Mouse (Mus musculus) forebrain, embryonic 12.5 days (tissue): ENCODE results near the gene Gpr132. TPM values are rescaled to one million over a fixed set of nuclear protein-coding genes. Genes with fewer than 3 reads are reported as not detected.

ENCODE experiments used
- ATAC-seq: fragments of 200-750 bp; cut with Nextera tagmentation; 2 replicates; pipeline ENCODE4 v1.8.0; 2017; ENCODE audit warnings: moderate TSS enrichment; ENCODE audit not compliant: low FRiP score
- H3K27ac ChIP-seq: fragments of 300-500 bp; sonication (generic); 2 replicates; pipeline ENCODE4 v1.5.1; 2016; ENCODE audit warnings: mild to moderate bottlenecking
- H3K27me3 ChIP-seq: fragments of 300-500 bp; sonication (generic); 2 replicates; pipeline ENCODE4 v1.6.1; 2016; ENCODE audit warnings: mild to moderate bottlenecking
- H3K36me3 ChIP-seq: fragments of 300-500 bp; sonication (generic); replicated peaks from 2 replicates; pipeline ENCODE4 v1.6.1; 2016; ENCODE audit warnings: mild to moderate bottlenecking
- H3K4me1 ChIP-seq: fragments of 300-500 bp; sonication (generic); 2 replicates; pipeline ENCODE4 v1.6.1; 2016
- H3K4me2 ChIP-seq: fragments of 300-500 bp; sonication (generic); 2 replicates; pipeline ENCODE4 v1.6.1; 2016; ENCODE audit warnings: mild to moderate bottlenecking, moderate library complexity
- H3K4me3 ChIP-seq: fragments of 300-500 bp; sonication (generic); replicated peaks from 2 replicates; pipeline ENCODE4 v1.5.1; 2016; ENCODE audit warnings: mild to moderate bottlenecking
- H3K9ac ChIP-seq: fragments of 300-500 bp; sonication (generic); 2 replicates; pipeline ENCODE4 v1.6.1; 2016; ENCODE audit warnings: mild to moderate bottlenecking
- H3K9me3 ChIP-seq: fragments of 300-500 bp; sonication (generic); 2 replicates; pipeline ENCODE4 v1.6.1; 2016
- WGBS: fragments of 180-500 bp; shearing (Covaris S2); methylation state at CpG from one replicate; pipeline ENCODE4 v1.1.7; 2016; 5-methylcytosine and 5-hydroxymethylcytosine counted together
- polyA plus RNA-seq: library from polyadenylated mRNA; unstranded; fragments of >200 nt; fragmentation: Nextera tagmentation; extraction: Ambion mirVana; gene quantifications from 2 replicates; pipeline ENCODE4 v1.2.1, GENCODE M21; 2016

Gene Gpr132
- not detected in 2 replicates for polyA plus RNA-seq

DNA sequence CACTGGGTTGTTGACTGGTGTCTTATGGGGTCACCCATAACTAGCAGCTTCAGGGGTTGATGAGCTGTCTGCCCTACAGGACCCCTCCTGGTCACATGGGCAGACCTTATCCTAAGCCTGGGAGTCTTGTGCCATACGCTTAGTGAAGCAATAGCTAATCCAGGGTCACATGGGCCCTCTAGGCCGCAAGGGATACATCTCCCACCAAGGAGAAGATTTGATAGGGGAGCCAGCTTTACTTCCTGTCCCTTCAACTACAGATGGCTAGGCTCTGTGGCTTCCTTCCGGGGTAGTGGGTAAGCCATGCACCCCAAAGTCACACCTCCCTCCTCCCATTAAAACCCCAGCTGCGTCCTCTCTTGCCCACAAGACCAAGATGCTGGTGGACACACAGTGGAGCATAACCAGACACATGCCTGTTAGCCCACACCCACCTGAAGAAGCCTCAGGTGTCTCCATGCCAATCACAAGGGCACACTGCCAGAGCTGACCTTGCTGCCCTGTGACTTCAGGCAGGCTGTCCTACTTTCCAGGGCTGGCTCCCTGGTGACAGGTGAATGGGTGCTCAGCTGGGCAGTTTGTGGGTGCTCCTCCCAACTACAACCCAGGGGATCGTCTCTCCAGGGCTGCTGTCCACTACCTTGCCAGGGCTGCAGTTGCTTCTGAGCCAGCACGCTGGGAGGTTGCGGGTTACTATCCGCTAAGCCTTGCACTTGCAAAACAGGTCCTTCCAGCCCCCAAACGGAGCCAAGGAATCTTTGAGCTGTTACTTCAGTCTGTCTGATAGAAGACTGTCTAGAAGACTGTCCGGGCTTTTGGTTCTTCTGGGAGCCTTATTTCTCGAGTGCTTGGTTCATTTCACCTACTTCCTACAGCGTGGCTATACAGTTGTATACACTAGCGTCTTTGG, at the start of gene Gpr132:
TSS of gene Gpr132 (minus strand) at position 51 of the 910 bp plus-strand sequence.
- H3K27ac ChIP-seq = no peak within 1 kb of the TSS
- no peak for ATAC-seq
- H3K9ac ChIP-seq = no peak within 1 kb of the TSS
- no peaks in the 10 kb centered on the region for H3K36me3 ChIP-seq
- H3K4me2 ChIP-seq = no peak within 1 kb of the TSS
- peaks cover 39% of the 10 kb centered on the region for H3K27me3 ChIP-seq
- H3K4me3 ChIP-seq = no peak within 1 kb of the TSS
- no peaks in the 10 kb centered on the region for H3K9me3 ChIP-seq
- 0 out of 2 replicates have a peak, but pooled peaks cover 2% of the 10 kb centered on the region for H3K4me1 ChIP-seq
- 63% methylated on average over 13 of the region's 13 CpGs for WGBS

- Histone ChIP-seq H3K27ac (no peak overlapping the region), H3K27me3 (no peaks in the 10 kb centered on the region; the same call in 1 of the 2 replicates), H3K9me3 (no peaks in the 10 kb centered on the region), H3K4me2 (no peak overlapping the region), H3K4me3 (no peak overlapping the region), H3K4me1 (peaks cover 9% of the 10 kb centered on the region), H3K36me3 (no peaks in the 10 kb centered on the region; the same call in none of the 2 replicates), H3K9ac (no peak overlapping the region)
- 86% methylated on average over 11 of the region's 11 CpGs for WGBS
- no peak for ATAC-seq
Measured at GRCm38 (mm10) chr12:112917486-112917885, 49.5 kb upstream of the Gpr132 start.

GRCm38 (mm10) chr12:112916698-112917400, 48.8 kb upstream of the Gpr132 start:
- H3K9me3 ChIP-seq = no peaks in the 10 kb centered on the region
- H3K27me3 ChIP-seq = no peaks in the 10 kb centered on the region; the same call in 1 of the 2 replicates
- no peaks in the 10 kb centered on the region; the same call in none of the 2 replicates for H3K36me3 ChIP-seq
- no peak for ATAC-seq
- H3K4me2 ChIP-seq = no peak overlapping the region
- no peak overlapping the region for H3K9ac ChIP-seq
- H3K4me3 ChIP-seq = no peak overlapping the region
- H3K27ac ChIP-seq = no peak overlapping the region
- peaks cover 3% of the 10 kb centered on the region for H3K4me1 ChIP-seq
- 89% methylated on average over 16 of the region's 16 CpGs for WGBS

GRCm38 (mm10) chr12:112915587-112915986, 47.6 kb upstream of the Gpr132 start:
- H3K27me3 ChIP-seq = no peaks in the 10 kb centered on the region; the same call in 1 of the 2 replicates
- H3K4me2 ChIP-seq = no peak overlapping the region
- H3K4me3 ChIP-seq = no peak overlapping the region
- 0 out of 2 replicates have a peak, but pooled peaks have one; percentile 24 for ATAC-seq
- no peak overlapping the region for H3K9ac ChIP-seq
- H3K4me1 ChIP-seq = no peaks in the 10 kb centered on the region
- peaks cover 1% of the 10 kb centered on the region for H3K36me3 ChIP-seq
- WGBS = 71% methylated on average over 13 of the region's 13 CpGs
- H3K27ac ChIP-seq = no peak overlapping the region
- no peaks in the 10 kb centered on the region for H3K9me3 ChIP-seq

- Histone ChIP-seq H3K36me3 (peaks cover 7% of the 10 kb centered on the region), H3K9me3 (no peaks in the 10 kb centered on the region), H3K4me1 (no peaks in the 10 kb centered on the region), H3K4me2 (no peak overlapping the region), H3K9ac (no peak overlapping the region), H3K27me3 (no peaks in the 10 kb centered on the region; the same call in 1 of the 2 replicates), H3K4me3 (no peak overlapping the region), H3K27ac (no peak overlapping the region)
- 77% methylated on average over 11 of the region's 11 CpGs for WGBS
- ATAC-seq = no peak
Measured at GRCm38 (mm10) chr12:112914527-112914926, 46.5 kb upstream of the Gpr132 start.

DNA sequence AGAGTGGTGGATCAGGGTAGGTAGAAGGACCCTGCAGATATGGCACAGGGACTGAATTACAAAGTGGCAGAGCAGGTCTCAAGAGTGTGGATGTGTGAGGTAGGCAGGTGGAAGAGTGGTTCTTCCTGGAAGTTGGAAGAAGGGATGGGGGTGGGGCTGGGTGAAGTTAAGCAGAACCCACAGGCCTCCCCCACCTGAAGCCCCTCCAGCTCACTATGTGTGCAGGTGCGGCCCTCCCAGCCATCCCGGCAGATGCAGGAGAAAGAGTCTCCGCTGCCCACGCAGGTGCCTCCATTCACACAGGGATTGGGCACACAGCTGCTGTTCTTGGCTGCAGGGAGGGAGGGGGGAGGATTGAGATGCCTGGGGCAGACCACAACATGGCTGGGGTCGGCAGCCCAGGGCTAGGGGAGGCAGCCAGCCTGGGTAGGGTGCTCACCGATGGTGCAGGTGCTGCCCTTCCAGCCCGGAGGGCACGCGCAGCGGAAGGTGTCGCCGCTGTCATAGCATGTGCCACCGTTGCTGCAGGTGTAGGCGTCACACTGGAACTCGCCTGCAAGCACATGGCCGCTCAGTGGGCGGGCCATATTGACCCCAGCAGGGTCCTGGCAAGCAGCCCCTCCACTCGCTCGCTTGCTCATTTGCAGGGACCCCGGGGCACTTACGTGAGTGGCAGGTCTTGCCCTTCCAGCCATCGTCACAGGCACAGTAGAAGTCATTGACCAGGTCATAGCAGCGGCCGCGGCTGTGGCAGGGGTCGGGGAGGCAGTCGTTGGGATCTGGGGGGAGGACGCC, 45.1 kb upstream of the Gpr132 start:
- Histone ChIP-seq H3K4me3 (no peak overlapping the region), H3K4me2 (no peak overlapping the region), H3K27me3 (no peaks in the 10 kb centered on the region; the same call in 1 of the 2 replicates), H3K36me3 (peaks cover 20% of the 10 kb centered on the region), H3K27ac (no peak overlapping the region), H3K9ac (no peak overlapping the region), H3K9me3 (no peaks in the 10 kb centered on the region), H3K4me1 (no peaks in the 10 kb centered on the region)
- WGBS = 92% methylated on average over 28 of the region's 28 CpGs
- ATAC-seq = no peak

GRCm38 (mm10) chr12:112911701-112912100, 43.7 kb upstream of the Gpr132 start:
- Histone ChIP-seq H3K4me1 (no peaks in the 10 kb centered on the region), H3K9me3 (no peaks in the 10 kb centered on the region), H3K27ac (no peak overlapping the region), H3K4me3 (no peak overlapping the region), H3K36me3 (peaks cover 21% of the 10 kb centered on the region), H3K4me2 (no peak overlapping the region), H3K9ac (no peak overlapping the region), H3K27me3 (no peaks in the 10 kb centered on the region; the same call in 1 of the 2 replicates)
- 94% methylated on average over 17 of the region's 17 CpGs for WGBS
- ATAC-seq = no peak

DNA sequence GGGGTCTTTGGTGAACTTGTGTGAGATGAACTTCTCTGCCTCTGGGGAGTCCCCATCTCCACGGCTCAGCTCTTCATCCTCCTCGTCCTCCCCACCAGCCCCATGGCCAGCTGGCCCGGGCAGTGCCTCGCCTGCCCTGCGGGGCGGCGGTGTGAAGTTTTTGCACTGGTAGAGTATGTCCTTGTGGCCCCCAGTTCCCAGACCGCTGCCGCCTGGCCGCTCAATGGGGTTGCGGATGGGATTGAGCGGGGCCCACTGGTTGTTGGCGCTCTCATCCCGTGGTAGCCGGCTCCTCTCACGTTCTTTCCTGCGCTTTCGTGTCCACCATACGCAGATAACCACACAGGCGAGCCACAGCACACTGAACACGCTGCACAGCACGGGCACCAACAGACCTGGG, 41.0 kb upstream of the Gpr132 start:
- no peak for ATAC-seq
- H3K9ac ChIP-seq = no peak overlapping the region
- H3K4me3 ChIP-seq = no peak overlapping the region
- no peaks in the 10 kb centered on the region for H3K27me3 ChIP-seq
- H3K4me1 ChIP-seq = no peaks in the 10 kb centered on the region
- H3K4me2 ChIP-seq = no peak overlapping the region
- H3K27ac ChIP-seq = no peak overlapping the region
- peaks cover 21% of the 10 kb centered on the region for H3K36me3 ChIP-seq
- 96% methylated on average over 22 of the region's 22 CpGs for WGBS
- no peaks in the 10 kb centered on the region for H3K9me3 ChIP-seq

- Histone ChIP-seq H3K4me1 (no peaks in the 10 kb centered on the region), H3K4me3 (no peak overlapping the region), H3K4me2 (no peak overlapping the region), H3K9me3 (no peaks in the 10 kb centered on the region), H3K36me3 (peaks cover 16% of the 10 kb centered on the region), H3K27ac (no peak overlapping the region), H3K27me3 (no peaks in the 10 kb centered on the region), H3K9ac (no peak overlapping the region)
- ATAC-seq = no peak
- 86% methylated on average over 5 of the region's 5 CpGs for WGBS
Measured at GRCm38 (mm10) chr12:112905001-112905400, 37.0 kb upstream of the Gpr132 start.

- no peaks in the 10 kb centered on the region for H3K9me3 ChIP-seq
- H3K4me1 ChIP-seq = no peaks in the 10 kb centered on the region
- ATAC-seq = no peak
- H3K9ac ChIP-seq = no peak overlapping the region
- H3K4me2 ChIP-seq = no peak overlapping the region
- 77% methylated on average over 8 of the region's 8 CpGs for WGBS
- H3K27ac ChIP-seq = no peak overlapping the region
- peaks cover 10% of the 10 kb centered on the region for H3K36me3 ChIP-seq
- H3K4me3 ChIP-seq = no peak overlapping the region
- H3K27me3 ChIP-seq = no peaks in the 10 kb centered on the region
Measured at GRCm38 (mm10) chr12:112903941-112904340, 35.9 kb upstream of the Gpr132 start.

GRCm38 (mm10) chr12:112900641-112901040, 32.6 kb upstream of the Gpr132 start:
- WGBS = 87% methylated on average over 9 of the region's 9 CpGs
- Histone ChIP-seq H3K9me3 (no peaks in the 10 kb centered on the region), H3K4me3 (no peak overlapping the region), H3K36me3 (no peaks in the 10 kb centered on the region), H3K27ac (no peak overlapping the region), H3K4me1 (peaks cover 7% of the 10 kb centered on the region), H3K27me3 (no peaks in the 10 kb centered on the region), H3K9ac (no peak overlapping the region), H3K4me2 (no peak overlapping the region)
- no peak for ATAC-seq

DNA sequence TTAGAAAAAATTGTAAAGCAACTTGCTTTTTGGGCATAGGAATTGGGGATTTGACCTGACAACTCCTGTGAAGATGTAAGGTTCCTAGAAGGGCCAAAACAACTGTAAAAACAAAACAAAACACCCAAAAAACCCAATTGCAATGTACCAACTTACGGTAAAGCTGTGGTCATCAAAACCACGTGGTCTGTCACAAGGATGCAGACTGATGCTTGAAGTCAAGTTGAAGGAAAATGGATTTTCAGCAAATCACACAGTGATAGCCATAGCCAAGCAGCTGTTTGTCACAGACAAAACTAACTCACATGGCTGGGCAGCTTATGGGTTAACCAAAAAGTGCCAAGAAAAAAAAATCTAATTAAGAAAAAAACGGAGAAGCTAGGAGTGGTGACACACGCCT, 30.9 kb upstream of the Gpr132 start:
- Histone ChIP-seq H3K9me3 (no peaks in the 10 kb centered on the region), H3K4me3 (no peak overlapping the region), H3K27me3 (peaks cover 9% of the 10 kb centered on the region; the same call in 1 of the 2 replicates), H3K9ac (no peak overlapping the region), H3K4me1 (peaks cover 7% of the 10 kb centered on the region), H3K36me3 (no peaks in the 10 kb centered on the region), H3K4me2 (no peak overlapping the region), H3K27ac (no peak overlapping the region)
- no peak for ATAC-seq
- 55% methylated on average over 4 of the region's 4 CpGs for WGBS
